Mouse (Mus musculus) liver, postnatal 0 days (tissue): ENCODE data around the gene Cblc.

ENCODE experiments used
- CTCF ChIP-seq: sonication (generic); IDR thresholded peaks from 2 replicates; pipeline ENCODE4 v1.5.1; 2016; ENCODE audit warnings: antibody characterized with exemption, low read depth
- EP300 ChIP-seq: IDR thresholded peaks from 2 replicates; pipeline ENCODE4 v1.6.1; 2016; ENCODE audit warnings: antibody characterized with exemption, low read depth, mild to moderate bottlenecking

DNA sequence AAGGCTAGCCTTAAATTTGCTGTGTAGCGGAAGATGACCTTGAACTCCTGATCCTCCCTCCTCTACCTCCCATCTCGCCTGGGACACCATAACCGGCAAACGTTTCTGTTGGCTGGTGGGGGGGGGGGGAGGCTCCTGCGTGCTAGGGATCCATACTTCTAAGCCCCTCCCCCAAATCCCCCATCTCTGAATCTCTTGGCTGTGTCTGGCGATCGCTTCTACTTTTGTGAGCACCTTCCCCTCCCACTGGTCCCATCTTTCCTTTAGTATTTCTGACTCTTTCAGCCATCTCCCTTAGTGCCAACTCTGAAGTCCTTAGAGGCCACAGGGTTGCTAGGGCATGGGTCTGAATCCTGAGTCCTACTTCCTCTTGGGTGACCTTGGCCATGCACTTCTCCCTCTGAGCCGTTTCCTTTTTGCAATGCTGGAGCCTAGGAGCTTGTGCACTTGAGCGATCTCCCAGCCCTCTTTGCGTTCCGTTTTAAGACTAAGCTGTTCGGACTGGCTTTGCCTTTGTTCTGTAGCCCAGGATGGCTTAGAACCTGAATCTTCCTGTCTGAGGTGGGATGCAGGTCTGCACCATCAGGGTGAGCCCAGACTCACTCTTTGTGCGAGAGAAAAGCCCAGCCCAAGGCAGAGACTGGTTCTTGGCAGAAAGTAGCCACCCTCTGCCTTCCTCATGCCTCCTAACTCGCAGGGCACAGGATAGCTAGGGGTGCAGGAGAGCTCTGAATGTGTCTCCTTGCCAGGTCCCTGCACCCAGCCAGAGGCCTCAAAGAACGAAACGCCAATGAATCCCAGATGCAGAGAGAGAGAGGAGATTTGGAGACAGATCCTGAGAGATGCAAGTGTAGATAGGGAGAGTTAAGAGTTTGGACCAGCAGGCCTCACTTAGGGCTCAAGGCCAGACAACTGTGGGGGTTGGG, 26.9 kb upstream of the Cblc start:
- TF ChIP-seq EP300 (no peak), CTCF (no peak)
